Comparison of ENCODE assay signal across 10 mouse cellular contexts in the genomic region with DNA sequence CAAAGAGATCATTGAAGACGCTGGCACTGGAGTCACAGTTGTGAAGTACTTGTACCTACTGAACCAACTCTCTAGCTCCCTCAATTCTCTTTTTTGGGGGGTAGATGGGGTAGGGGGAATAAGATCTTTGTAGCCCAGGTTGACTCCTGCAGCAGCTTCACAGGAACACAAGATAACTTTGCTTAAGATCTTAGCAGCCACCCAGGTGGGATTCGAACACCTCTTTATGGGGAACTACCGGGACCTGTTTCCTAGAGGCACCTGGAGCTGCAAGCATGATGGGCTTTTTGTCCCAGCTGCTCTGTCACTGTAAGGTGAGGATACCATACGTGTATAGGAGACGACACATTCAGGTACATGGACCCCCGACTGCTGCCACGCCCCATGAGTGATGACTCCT. TPM values are rescaled to one million over a fixed set of nuclear protein-coding genes. Genes with fewer than 3 reads are reported as not detected.
DNase-seq lines count a peak whose midpoint lies in the region; ATAC-seq and TF ChIP-seq lines count a peak whose summit lies in the region.
"Had no signal": no experiment of that assay in that cellular context is flagged by ENCODE, and none has a peak within 500 bp of the region (broad histone marks: within the 10 kb centered on the region; RNA-seq: fewer than 3 reads in every experiment).

No protein-coding gene starts in this region.

- H3K36me3 ChIP-seq in heart, embryonic 12.5 days = peaks cover 8% of the 10 kb centered on the region
- H3K36me3 ChIP-seq in midbrain, embryonic 10.5 days = peaks cover 18% of the 10 kb centered on the region
- peaks cover 9% of the 10 kb centered on the region; the same call in 1 of the 2 replicates for H3K36me3 ChIP-seq in midbrain, postnatal 0 days (ENCODE audit: insufficient read depth, low read length)
- H3K36me3 ChIP-seq in limb, embryonic 13.5 days = peaks cover 12% of the 10 kb centered on the region
- no peaks in the 10 kb centered on the region for H3K36me3 ChIP-seq in neural tube, embryonic 14.5 days (ENCODE audit: control insufficient read depth, insufficient read depth, low read length)
- H3K36me3 ChIP-seq: intestine, embryonic 15.5 days had no signal

- no peak overlapping the region for H3K4me3 ChIP-seq in heart, embryonic 12.5 days
- peak overlapping the region; percentile 66; the same call in 1 of the 2 replicates for H3K4me3 ChIP-seq in midbrain, embryonic 10.5 days
- no peak overlapping the region for H3K4me3 ChIP-seq in midbrain, postnatal 0 days (ENCODE audit: low read depth, low read length)
- H3K4me3 ChIP-seq in limb, embryonic 13.5 days = no peak overlapping the region
- H3K4me3 ChIP-seq in neural tube, embryonic 14.5 days (ENCODE audit: low read depth, low read length) = no peak overlapping the region

- H3K27ac ChIP-seq in heart, embryonic 12.5 days (ENCODE audit: poor library complexity, severe bottlenecking) = no peak overlapping the region
- H3K27ac ChIP-seq in midbrain, embryonic 10.5 days (replicated peaks) = peak overlapping the region; percentile 98
- no peak overlapping the region for H3K27ac ChIP-seq in midbrain, postnatal 0 days (ENCODE audit: low read depth, low read length)
- H3K27ac ChIP-seq in limb, embryonic 13.5 days = no peak overlapping the region
- H3K27ac ChIP-seq in neural tube, embryonic 14.5 days (ENCODE audit: low read depth, low read length) = peak overlapping the region; percentile 90

- H3K4me2 ChIP-seq in heart, embryonic 12.5 days = no peak overlapping the region; the same call in 1 of the 2 replicates
- no peak overlapping the region for H3K4me2 ChIP-seq in midbrain, postnatal 0 days (ENCODE audit: low read depth, low read length, poor library complexity, severe bottlenecking)
- peak overlapping the region; percentile 96; the same call in 1 of the 2 replicates for H3K4me2 ChIP-seq in limb, embryonic 13.5 days (replicated peaks)
- peak overlapping the region; percentile 96; the same call in 1 of the 2 replicates for H3K4me2 ChIP-seq in neural tube, embryonic 14.5 days (ENCODE audit: low read depth, low read length)

- 0 out of 2 replicates have a peak overlapping the region, but pooled peaks have one; percentile 53 for H3K9ac ChIP-seq in heart, embryonic 12.5 days
- no peak overlapping the region for H3K9ac ChIP-seq in midbrain, postnatal 0 days (replicated peaks; ENCODE audit: low read length, poor library complexity, severe bottlenecking)
- no peak overlapping the region; the same call in 1 of the 2 replicates for H3K9ac ChIP-seq in limb, embryonic 13.5 days
- no peak overlapping the region for H3K9ac ChIP-seq in neural tube, embryonic 14.5 days (replicated peaks; ENCODE audit: low read depth, low read length)

- peaks cover 21% of the 10 kb centered on the region for H3K27me3 ChIP-seq in heart, embryonic 12.5 days (replicated peaks)
- H3K27me3 ChIP-seq in midbrain, embryonic 10.5 days (ENCODE audit: low read depth, poor library complexity, severe bottlenecking) = peaks cover 29% of the 10 kb centered on the region
- no peaks in the 10 kb centered on the region for H3K27me3 ChIP-seq in midbrain, postnatal 0 days (ENCODE audit: insufficient read depth, low read length)
- peaks cover 26% of the 10 kb centered on the region for H3K27me3 ChIP-seq in limb, embryonic 13.5 days
- no peaks in the 10 kb centered on the region; the same call in 1 of the 2 replicates for H3K27me3 ChIP-seq in neural tube, embryonic 14.5 days (ENCODE audit: control insufficient read depth, insufficient read depth, low read length)

- peaks cover 68% of the 10 kb centered on the region for H3K4me1 ChIP-seq in heart, embryonic 12.5 days (replicated peaks)
- peaks cover 81% of the 10 kb centered on the region for H3K4me1 ChIP-seq in midbrain, embryonic 10.5 days
- peaks cover 14% of the 10 kb centered on the region for H3K4me1 ChIP-seq in midbrain, postnatal 0 days (ENCODE audit: insufficient read depth, low read length)
- H3K4me1 ChIP-seq in limb, embryonic 13.5 days = peaks cover 52% of the 10 kb centered on the region
- peaks cover 44% of the 10 kb centered on the region for H3K4me1 ChIP-seq in neural tube, embryonic 14.5 days (ENCODE audit: control insufficient read depth, insufficient read depth, low read length)

- ATAC-seq in heart, embryonic 12.5 days (ENCODE audit: insufficient number of reproducible peaks, low FRiP score) = no peak
- ATAC-seq in midbrain, postnatal 0 days (ENCODE audit: low FRiP score) = no peak
- no peak for ATAC-seq in limb, embryonic 13.5 days (ENCODE audit: low FRiP score, low read depth)
- ATAC-seq in neural tube, embryonic 14.5 days (ENCODE audit: low read depth) = no peak
- no peak for ATAC-seq in monocyte, adult 5-6 weeks (replicated peaks; ENCODE audit: insufficient number of reproducible peaks, low FRiP score, low TSS enrichment, poor library complexity, severe bottlenecking)

- DNase-seq in heart, adult 8-10 months (ENCODE audit: low spot score) = no peak
- no peak for DNase-seq in midbrain, embryonic 10.5 days (ENCODE audit: low spot score)
- no peak for DNase-seq in midbrain, postnatal 0 days (ENCODE audit: low spot score)
- no peak for DNase-seq in c-Kit-positive CD71-positive TER-119-positive erythroid progenitor cells, embryonic 14.5 days (ENCODE audit: low spot score)

- H3K9me3 ChIP-seq in heart, embryonic 12.5 days (replicated peaks) = no peaks in the 10 kb centered on the region
- H3K9me3 ChIP-seq in midbrain, embryonic 10.5 days (replicated peaks) = no peaks in the 10 kb centered on the region
- H3K9me3 ChIP-seq in midbrain, postnatal 0 days (ENCODE audit: low read length) = no peaks in the 10 kb centered on the region
- no peaks in the 10 kb centered on the region for H3K9me3 ChIP-seq in limb, embryonic 13.5 days
- H3K9me3 ChIP-seq in neural tube, embryonic 14.5 days (ENCODE audit: control insufficient read depth, low read length) = no peaks in the 10 kb centered on the region
- H3K9me3 ChIP-seq: intestine, embryonic 15.5 days had no signal

- 84% methylated on average over 7 of the region's 7 CpGs for WGBS in heart, embryonic 12.5 days
- 90% methylated on average over 7 of the region's 7 CpGs for WGBS in midbrain, embryonic 10.5 days
- WGBS in midbrain, postnatal 0 days = 87% methylated on average over 7 of the region's 7 CpGs
- WGBS in limb, embryonic 13.5 days = 84% methylated on average over 7 of the region's 7 CpGs
- 90% methylated on average over 7 of the region's 7 CpGs for WGBS in neural tube, embryonic 14.5 days

- no peak for TF ChIP-seq CTCF in midbrain, postnatal 0 days (IDR thresholded peaks at IDR 0.05)

RNA-seq across cellular contexts. Expression of a gene that starts 3.5 kb away (rescaled TPM):
- 1.7 and 1.8 TPM in 2 replicates for polyA plus RNA-seq in heart, embryonic 12.5 days (2016; fragmentation: Nextera tagmentation; extraction: Ambion mirVana)
- 10 to 100 TPM; 12.5 to 14.4 (median 13.2) TPM for total RNA-seq in heart, adult 8-10 months (2022)
- polyA plus RNA-seq in midbrain, embryonic 10.5 days (2016; fragmentation: Nextera tagmentation; extraction: Ambion mirVana) = 9.1 and 13.4 TPM in 2 replicates
- total RNA-seq in midbrain, postnatal 0 days (2014; rRNA removed) = 32.5 and 32.8 TPM in 2 replicates
- polyA plus RNA-seq in midbrain, postnatal 0 days (2015; fragmentation: Nextera tagmentation; extraction: Ambion mirVana) = 10.0 and 10.3 TPM in 2 replicates
- 2.9 and 4.3 TPM in 2 replicates for polyA plus RNA-seq in limb, embryonic 13.5 days (2015; fragmentation: Nextera tagmentation; extraction: Ambion mirVana)
- polyA plus RNA-seq in neural tube, embryonic 14.5 days (2014; fragmentation: Nextera tagmentation; extraction: Ambion mirVana) = 12.6 and 13.0 TPM in 2 replicates
- not detected in 3 replicates for total RNA-seq in monocyte, adult 5-6 weeks (2017)
- polyA plus RNA-seq: CD4-positive, CD25-positive, alpha-beta regulatory T cell, adult 4 months had no signal

RNA-seq across cellular contexts. Expression of a gene that starts 7.2 kb away (rescaled TPM):
- polyA plus RNA-seq in heart, embryonic 12.5 days (2016; fragmentation: Nextera tagmentation; extraction: Ambion mirVana) = 81.8 and 87.0 TPM in 2 replicates
- total RNA-seq in heart, adult 8-10 months (2022) = 10 to 100 TPM; 37.9 to 47.4 (median 45.7) TPM
- 180 and 183 TPM in 2 replicates for polyA plus RNA-seq in midbrain, embryonic 10.5 days (2016; fragmentation: Nextera tagmentation; extraction: Ambion mirVana)
- total RNA-seq in midbrain, postnatal 0 days (2014; rRNA removed) = 44.3 and 48.6 TPM in 2 replicates
- polyA plus RNA-seq in midbrain, postnatal 0 days (2015; fragmentation: Nextera tagmentation; extraction: Ambion mirVana) = 159 and 163 TPM in 2 replicates
- 113 and 117 TPM in 2 replicates for polyA plus RNA-seq in limb, embryonic 13.5 days (2015; fragmentation: Nextera tagmentation; extraction: Ambion mirVana)
- 155 and 159 TPM in 2 replicates for polyA plus RNA-seq in neural tube, embryonic 14.5 days (2014; fragmentation: Nextera tagmentation; extraction: Ambion mirVana)
- 32.1 to 34.0 TPM (median 32.6 TPM) in 3 replicates for total RNA-seq in monocyte, adult 5-6 weeks (2017)

RNA-seq across cellular contexts. Expression of a gene that starts 26.0 kb away (rescaled TPM):
- 0.11 TPM in 1 of 2 replicates, not detected in the other for polyA plus RNA-seq in heart, embryonic 12.5 days (2016; fragmentation: Nextera tagmentation; extraction: Ambion mirVana)
- total RNA-seq in heart, adult 8-10 months (2022) = not detected
- 0.42 and 0.63 TPM in 2 replicates for polyA plus RNA-seq in midbrain, embryonic 10.5 days (2016; fragmentation: Nextera tagmentation; extraction: Ambion mirVana)
- total RNA-seq in midbrain, postnatal 0 days (2014; rRNA removed) = 1.2 and 2.1 TPM in 2 replicates
- polyA plus RNA-seq in midbrain, postnatal 0 days (2015; fragmentation: Nextera tagmentation; extraction: Ambion mirVana) = 3.7 and 4.1 TPM in 2 replicates
- 0.39 and 0.45 TPM in 2 replicates for polyA plus RNA-seq in limb, embryonic 13.5 days (2015; fragmentation: Nextera tagmentation; extraction: Ambion mirVana)
- 1.7 and 2.6 TPM in 2 replicates for polyA plus RNA-seq in neural tube, embryonic 14.5 days (2014; fragmentation: Nextera tagmentation; extraction: Ambion mirVana)
- total RNA-seq in monocyte, adult 5-6 weeks (2017) = not detected in 3 replicates
- polyA plus RNA-seq: CD4-positive, CD25-positive, alpha-beta regulatory T cell, adult 4 months had no signal

RNA-seq across cellular contexts. Expression of a gene that starts 27.0 kb away (rescaled TPM):
- polyA plus RNA-seq in heart, embryonic 12.5 days (2016; fragmentation: Nextera tagmentation; extraction: Ambion mirVana) = 2.5 and 2.7 TPM in 2 replicates
- total RNA-seq in heart, adult 8-10 months (2022) = 10 to 100 TPM in 3 of 4 experiments, 1 to 10 TPM in 1; 7.9 to 23.0 (median 13.6) TPM
- 5.2 and 7.3 TPM in 2 replicates for polyA plus RNA-seq in midbrain, embryonic 10.5 days (2016; fragmentation: Nextera tagmentation; extraction: Ambion mirVana)
- total RNA-seq in midbrain, postnatal 0 days (2014; rRNA removed) = 13.6 TPM in 2 replicates
- polyA plus RNA-seq in midbrain, postnatal 0 days (2015; fragmentation: Nextera tagmentation; extraction: Ambion mirVana) = 6.0 and 6.6 TPM in 2 replicates
- 6.1 and 6.2 TPM in 2 replicates for polyA plus RNA-seq in limb, embryonic 13.5 days (2015; fragmentation: Nextera tagmentation; extraction: Ambion mirVana)
- polyA plus RNA-seq in neural tube, embryonic 14.5 days (2014; fragmentation: Nextera tagmentation; extraction: Ambion mirVana) = 8.9 and 9.3 TPM in 2 replicates
- 24.6 to 27.9 TPM (median 26.7 TPM) in 3 replicates for total RNA-seq in monocyte, adult 5-6 weeks (2017)

RNA-seq across cellular contexts. Expression of a gene that starts 30.6 kb away (rescaled TPM):
- polyA plus RNA-seq in heart, embryonic 12.5 days (2016; fragmentation: Nextera tagmentation; extraction: Ambion mirVana) = 2,379 and 2,528 TPM in 2 replicates
- 1,000 to 10,000 TPM in 2 of 4 experiments, 100 to 1,000 TPM in 2; 938 to 1,102 (median 988) TPM for total RNA-seq in heart, adult 8-10 months (2022)
- polyA plus RNA-seq in midbrain, embryonic 10.5 days (2016; fragmentation: Nextera tagmentation; extraction: Ambion mirVana) = 3,389 and 3,784 TPM in 2 replicates
- total RNA-seq in midbrain, postnatal 0 days (2014; rRNA removed) = 1,447 and 1,819 TPM in 2 replicates
- 2,274 and 2,285 TPM in 2 replicates for polyA plus RNA-seq in midbrain, postnatal 0 days (2015; fragmentation: Nextera tagmentation; extraction: Ambion mirVana)
- polyA plus RNA-seq in limb, embryonic 13.5 days (2015; fragmentation: Nextera tagmentation; extraction: Ambion mirVana) = 4,263 and 4,460 TPM in 2 replicates
- polyA plus RNA-seq in neural tube, embryonic 14.5 days (2014; fragmentation: Nextera tagmentation; extraction: Ambion mirVana) = 2,427 and 2,505 TPM in 2 replicates
- 1,371 to 1,607 TPM (median 1,447 TPM) in 3 replicates for total RNA-seq in monocyte, adult 5-6 weeks (2017)

Comparison
In these comparisons a context has a peak if more than half of its experiments do, and no peak if none do; other contexts are left out.
1. H3K27ac ChIP-seq: peak in midbrain, embryonic 10.5 days (single experiment) and neural tube, embryonic 14.5 days (single experiment); none in heart, embryonic 12.5 days (single experiment), midbrain, postnatal 0 days (single experiment) and limb, embryonic 13.5 days (single experiment).
2. H3K4me2 ChIP-seq: peak in limb, embryonic 13.5 days (single experiment) and neural tube, embryonic 14.5 days (single experiment); none in heart, embryonic 12.5 days (single experiment) and midbrain, postnatal 0 days (single experiment).